Comparison of ENCODE assay signal across 27 mouse cellular contexts in genomic region chr6:125305465-125305864, GRCm38 (mm10). TPM values are rescaled to one million over a fixed set of nuclear protein-coding genes. Genes with fewer than 3 reads are reported as not detected.
"Had no signal": no experiment of that assay in that cellular context is flagged by ENCODE, and none has a peak within 500 bp of the region (broad histone marks: within the 10 kb centered on the region; RNA-seq: fewer than 3 reads in every experiment).

No protein-coding gene starts in this region.

- H3K9me3 ChIP-seq: limb, embryonic 12.5 days; limb, embryonic 15.5 days; liver, embryonic 15.5 days; lung, embryonic 15.5 days; neural tube, embryonic 12.5 days; neural tube, embryonic 15.5 days had no signal

- H3K27ac ChIP-seq: kidney, postnatal 0 days; limb, embryonic 12.5 days; limb, embryonic 15.5 days; liver, embryonic 12.5 days; liver, embryonic 15.5 days; lung, embryonic 15.5 days; neural tube, embryonic 12.5 days; neural tube, embryonic 15.5 days had no signal

- H3K4me3 ChIP-seq: limb, embryonic 12.5 days; limb, embryonic 15.5 days; liver, embryonic 12.5 days; liver, embryonic 15.5 days; lung, embryonic 15.5 days; megakaryocyte, embryonic 14.5 days; neural tube, embryonic 12.5 days; neural tube, embryonic 15.5 days had no signal

- H3K4me2 ChIP-seq: limb, embryonic 12.5 days; limb, embryonic 15.5 days; liver, embryonic 12.5 days; liver, embryonic 15.5 days; lung, embryonic 15.5 days; midbrain, embryonic 11.5 days; neural tube, embryonic 12.5 days; neural tube, embryonic 15.5 days had no signal

- H3K36me3 ChIP-seq: neural tube, embryonic 12.5 days; neural tube, embryonic 15.5 days had no signal

- H3K27me3 ChIP-seq: limb, embryonic 12.5 days; limb, embryonic 15.5 days; liver, embryonic 12.5 days; liver, embryonic 15.5 days; lung, embryonic 15.5 days; megakaryocyte, embryonic 14.5 days; neural tube, embryonic 12.5 days; neural tube, embryonic 15.5 days had no signal

- DNase-seq: kidney, adult 18-20 months; kidney, adult 9 months; kidney, postnatal 36 days; left cerebral cortex, postnatal 4 days; lung, adult 18-20 months; lung, postnatal 10 days; lung, postnatal 36 days; midbrain, embryonic 14.5 days; right cerebral cortex, adult 18-20 months; right cerebral cortex, postnatal 25 days; thymus, postnatal 25 days had no signal

- H3K4me1 ChIP-seq: neural tube, embryonic 15.5 days had no signal

- ATAC-seq: inflammation-experienced regulatory T-cells, adult 6 months; liver, embryonic 12.5 days had no signal

- H3K9ac ChIP-seq: limb, embryonic 12.5 days; limb, embryonic 15.5 days; liver, embryonic 12.5 days; liver, embryonic 15.5 days; lung, embryonic 15.5 days; neural tube, embryonic 12.5 days; neural tube, embryonic 15.5 days had no signal

RNA-seq across cellular contexts. Expression of gene Scnn1a, which starts 15.0 kb away (rescaled TPM):
- polyA plus RNA-seq: inflammation-experienced regulatory T-cells, adult 6 months had no signal

RNA-seq across cellular contexts. Expression of gene Tuba3a, which starts 19.6 kb away (rescaled TPM):
- total RNA-seq: layer of hippocampus, postnatal 10 days; left cerebral cortex, adult 8-10 months; left cerebral cortex, postnatal 14 days; left cerebral cortex, postnatal 4 days; midbrain, postnatal 0 days had no signal
- polyA plus RNA-seq: limb, embryonic 15.5 days; liver, embryonic 12.5 days; liver, embryonic 15.5 days; midbrain, embryonic 14.5 days; midbrain, postnatal 0 days; neural tube, embryonic 15.5 days; stomach, embryonic 14.5 days had no signal
